Mouse (Mus musculus) cerebellum, adult 9-11 months (tissue): ENCODE measurements around the gene Gm7735.
"Not testable (repeated sequence)": the region's sequence is repeated elsewhere in the genome, so short reads cannot be mapped to it uniquely, and the experiment has no call there.

Experiments used
- DNase-seq: peaks from one replicate; pipeline ENCODE4 v3.0.0; 2022

Gene Gm7735

GRCm38 (mm10) chr16:89169190-89169589 is at the start of gene Gm7735:
Gene Gm7735 (plus strand): TSS chr16:89169490.
- not testable (repeated sequence) for DNase-seq

- no peak for DNase-seq
Observed at GRCm38 (mm10) chr16:89140551-89140950, 28.7 kb upstream of the Gm7735 start, which contains the start of gene Gm6358. Gene Gm6358 (plus strand): TSS chr16:89140851.

- DNase-seq = no peak
Observed at GRCm38 (mm10) chr16:89150786-89151185, 18.5 kb upstream of the Gm7735 start, which contains the start of gene Gm10061. Gene Gm10061 (plus strand): TSS chr16:89151086.

- DNase-seq = no peak
Observed at GRCm38 (mm10) chr16:89157652-89158051, 11.6 kb upstream of the Gm7735 start, which contains the start of gene Gm9789. Gene Gm9789 (plus strand): TSS chr16:89157952.

GRCm38 (mm10) chr16:89174435-89174834 is 5.1 kb downstream of the Gm7735 start, which contains the start of gene 1110057P08Rik:
Gene 1110057P08Rik (plus strand): TSS chr16:89174735.
- no peak for DNase-seq

- DNase-seq = no peak
Observed at GRCm38 (mm10) chr16:89188621-89189020, 19.3 kb downstream of the Gm7735 start.

- DNase-seq = no peak
Observed at GRCm38 (mm10) chr16:89205561-89205960, 36.3 kb downstream of the Gm7735 start, which contains the start of gene Krtap20-2. Gene Krtap20-2 (plus strand): TSS chr16:89205861.
